Mouse (Mus musculus): ENCODE data around the gene Cxcl16.
"Not testable (repeated sequence)": the region's sequence is repeated elsewhere in the genome, so short reads cannot be mapped to it uniquely, and the experiment has no call there.

DNA sequence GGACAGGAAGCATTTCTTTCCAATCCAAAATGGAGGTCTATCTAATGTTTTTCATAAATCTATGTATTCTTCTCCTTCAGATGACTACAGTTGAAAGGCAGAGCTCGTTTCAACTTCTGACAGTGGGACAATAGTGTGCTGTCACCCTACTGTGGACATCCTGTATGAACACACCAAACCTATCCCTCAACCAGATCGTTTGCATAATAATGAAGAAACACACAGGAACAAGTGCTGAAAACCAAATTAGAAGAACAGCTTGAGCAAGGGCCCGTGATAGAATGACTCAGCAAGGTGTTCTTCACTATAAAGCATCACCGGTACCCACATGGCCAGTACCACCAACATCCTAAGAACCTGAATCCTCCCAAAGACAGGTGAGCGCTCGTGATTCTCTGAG is 33.2 kb downstream of the Cxcl16 start:
- not testable (repeated sequence) for TF ChIP-seq CTCF (IDR thresholded peaks at IDR 0.05; ENCODE audit: low read depth, low read length); POLR2A (IDR thresholded peaks at IDR 0.05; ENCODE audit: insufficient read depth, low read length); EP300 (IDR thresholded peaks at IDR 0.05; ENCODE audit: insufficient read depth, low read depth, low read length)

Measured in ES-Bruce4 (cell line).